Mouse (Mus musculus): ENCODE measurements around the gene Cir1.

The Cir1 gene

DNA sequence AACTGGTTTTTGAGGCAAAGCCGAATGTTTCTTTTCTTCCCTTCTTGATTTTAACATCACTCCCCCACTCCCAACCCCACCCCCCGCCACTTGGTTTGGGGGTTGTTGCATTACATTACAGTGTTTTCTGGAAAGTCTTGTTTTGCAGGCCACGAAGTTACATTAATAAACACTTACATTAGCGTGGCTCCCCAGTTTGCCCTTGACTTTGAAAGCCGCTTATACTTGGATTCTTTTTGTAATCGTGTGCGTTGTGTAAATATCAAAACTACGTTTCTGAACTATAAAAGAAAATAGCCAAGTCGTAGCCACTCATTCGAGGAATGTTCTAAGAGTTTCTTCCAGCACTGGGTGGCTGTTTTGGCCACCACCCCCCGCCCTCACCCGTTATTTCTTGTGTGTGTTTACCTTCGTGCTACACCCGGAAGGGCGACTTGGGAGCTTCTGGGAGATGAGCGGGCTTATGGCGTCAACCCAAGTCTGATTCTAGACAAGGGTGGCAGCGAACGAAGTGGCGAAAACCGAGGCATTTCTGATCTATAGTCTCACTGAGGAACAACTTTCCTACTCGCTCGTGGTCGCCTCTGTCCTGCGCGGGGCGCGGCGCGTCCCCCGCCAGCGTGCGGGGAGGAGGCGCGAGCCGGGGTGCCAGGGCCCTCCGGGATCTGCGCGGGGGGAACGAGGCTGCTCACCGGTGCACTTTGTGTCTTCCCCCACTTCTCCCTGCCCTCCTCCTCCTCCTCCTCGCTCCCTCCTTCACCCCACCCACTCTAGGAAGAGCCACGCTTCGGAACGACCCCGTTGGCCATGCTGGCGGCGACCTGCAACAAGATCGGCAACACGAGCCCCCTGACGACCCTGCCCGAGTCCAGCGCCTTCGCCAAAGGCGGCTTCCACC is 39.9 kb downstream of the Cir1 start:
- no peak for DNase-seq (ENCODE audit: low read depth, low spot score)

DNA sequence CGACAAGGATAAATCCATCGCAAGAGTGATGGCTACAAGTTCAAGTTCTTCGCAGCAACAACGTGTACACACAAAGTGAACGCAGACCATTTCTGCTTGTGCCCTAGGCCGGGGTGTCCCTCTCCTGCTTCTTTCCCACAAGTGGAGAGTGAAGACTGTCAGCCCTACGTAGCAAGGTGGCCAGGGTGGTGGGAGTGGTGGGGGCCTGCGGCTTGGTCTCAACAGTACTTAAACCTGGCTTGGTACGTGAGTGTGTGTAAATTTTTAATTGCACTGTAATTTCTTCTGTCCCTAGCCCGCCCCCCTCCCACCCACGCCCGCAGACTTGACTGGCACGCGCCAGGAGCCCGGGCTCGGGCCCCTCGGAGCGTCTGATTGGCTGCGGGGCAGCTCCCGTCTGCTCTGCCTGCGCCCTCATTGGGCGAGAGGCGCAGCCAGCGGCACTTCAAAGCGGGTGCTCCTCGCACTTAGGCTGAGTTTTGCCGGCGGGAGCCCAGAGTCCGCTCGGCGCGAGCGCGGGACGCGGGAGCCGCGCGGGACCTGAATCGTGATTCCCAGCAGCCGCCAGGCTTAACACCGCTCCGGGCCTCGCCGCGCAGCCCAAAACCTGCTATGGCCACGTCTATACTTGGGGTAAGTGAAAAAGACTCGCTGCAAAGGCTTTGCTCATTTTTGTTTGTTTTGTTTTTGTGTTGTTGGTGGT is 40.9 kb downstream of the Cir1 start, which contains the start of gene Sp9:
Gene Sp9, plus strand, starts transcription at position 467 of the 703 bp plus-strand sequence.
- DNase-seq (ENCODE audit: low read depth, low spot score), result no peak

DNA sequence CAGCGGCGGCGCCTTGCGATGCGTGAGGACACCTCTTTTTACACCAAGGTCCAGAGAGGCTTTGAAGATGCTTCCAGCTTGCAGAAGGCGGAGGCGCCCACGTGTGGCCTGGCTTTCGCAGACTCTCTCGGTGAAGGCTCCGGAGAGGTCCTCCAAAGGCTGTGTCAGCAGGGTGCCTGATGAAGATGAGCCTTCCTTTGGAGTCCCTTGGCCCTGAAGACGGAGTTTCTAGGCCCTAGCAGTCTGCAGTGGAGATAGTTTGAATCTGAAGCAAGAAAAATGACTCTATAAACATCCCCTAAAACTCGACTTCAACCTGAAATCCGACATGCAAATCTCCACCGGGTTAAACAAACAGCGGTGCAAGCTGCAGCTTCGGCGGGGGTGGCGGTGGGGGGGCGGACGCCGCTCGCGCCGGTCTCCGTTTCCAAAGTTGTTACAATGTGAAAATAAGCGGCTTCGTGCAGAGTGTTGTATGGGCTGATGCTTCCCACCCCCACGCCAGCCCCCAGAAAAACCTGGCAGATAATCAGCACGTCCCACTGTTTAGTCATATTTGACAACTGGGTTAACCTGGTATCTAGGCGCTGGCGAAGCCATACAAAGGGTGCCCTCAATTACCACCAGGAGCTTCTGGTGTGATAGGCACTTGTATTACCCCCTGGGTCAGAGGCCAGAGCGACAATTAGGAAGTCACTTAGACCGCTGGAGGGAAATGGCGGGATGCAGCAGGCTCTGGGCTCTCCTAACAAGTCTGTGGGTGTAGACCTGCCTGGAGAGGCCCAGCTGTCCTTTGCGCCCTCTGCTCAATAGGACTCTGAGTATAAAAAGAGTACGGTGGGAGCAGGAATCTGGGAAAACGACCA is 41.7 kb downstream of the Cir1 start:
- DNase-seq (ENCODE audit: low read depth, low spot score), result no peak

DNA sequence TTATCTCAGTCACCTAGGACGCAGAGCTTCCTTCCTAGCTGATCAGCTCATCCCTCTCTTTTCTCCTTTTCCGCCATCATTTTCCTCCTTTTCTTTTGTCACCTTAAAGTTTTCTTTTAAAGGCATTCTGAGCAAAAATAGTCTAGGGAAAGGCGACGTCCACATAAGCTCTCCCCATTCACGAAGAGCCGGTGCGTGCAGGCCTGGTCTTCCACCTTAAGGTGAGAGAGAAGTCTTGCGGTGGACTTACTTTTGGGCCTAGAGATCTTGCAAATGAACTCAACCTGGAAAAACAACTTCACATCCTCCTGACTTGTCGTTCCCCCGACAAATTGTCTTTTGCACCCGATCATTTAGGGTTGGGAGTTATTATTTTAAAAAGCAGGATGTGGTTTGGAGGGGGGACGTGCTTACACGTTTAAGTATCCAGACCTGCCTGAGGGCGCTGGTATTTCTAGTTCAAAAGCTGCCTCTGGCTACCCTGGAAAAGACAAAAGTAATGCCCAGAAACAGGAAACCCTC is 42.4 kb downstream of the Cir1 start:
- no peak for DNase-seq (ENCODE audit: low read depth, low spot score)

DNA sequence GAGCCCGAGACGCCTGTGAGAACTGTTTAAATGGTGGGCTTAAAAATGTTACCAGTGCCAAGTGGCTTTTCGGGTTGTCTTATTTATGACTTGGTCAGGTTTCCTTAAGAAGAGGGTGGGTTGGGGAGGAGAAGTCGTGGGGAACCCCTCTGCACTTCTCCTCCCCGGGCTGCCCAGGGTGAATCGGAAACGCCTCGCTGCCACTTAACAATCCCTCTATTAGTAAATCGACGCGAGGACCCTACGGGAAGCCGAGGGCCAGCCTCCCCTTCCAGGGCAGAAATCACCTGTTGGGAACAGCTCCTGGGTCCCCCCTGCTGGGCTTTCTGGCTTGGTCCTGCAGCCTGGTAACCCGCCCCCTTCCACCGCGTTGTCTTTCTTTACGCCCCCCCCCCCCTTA is 42.8 kb downstream of the Cir1 start:
- DNase-seq (ENCODE audit: low read depth, low spot score), result no peak

DNA sequence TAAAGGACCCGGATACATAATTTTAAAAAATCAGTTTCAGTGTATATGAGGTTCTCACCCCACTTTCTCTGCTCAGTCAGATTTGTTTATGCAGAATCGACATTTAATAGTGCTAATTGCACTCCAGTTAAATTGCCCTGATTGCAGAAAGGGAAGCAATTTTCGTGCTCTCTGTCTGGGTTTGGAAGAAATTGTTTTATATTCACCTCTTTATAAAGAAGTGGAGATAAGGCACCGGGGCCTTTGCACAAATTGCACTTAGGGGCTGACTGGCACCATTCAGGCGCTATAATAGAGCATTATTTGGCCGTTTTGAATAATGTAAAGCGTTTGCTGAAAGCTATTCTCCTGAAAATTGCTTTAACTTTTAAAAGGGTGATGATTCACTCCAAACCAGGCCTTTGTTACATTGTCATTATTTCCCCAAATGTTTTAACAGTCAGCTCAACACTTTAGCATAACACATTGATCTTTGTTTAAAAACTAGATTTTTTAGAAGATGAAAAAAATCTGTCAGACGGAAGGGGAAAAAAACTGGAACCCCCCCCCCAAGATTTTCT is 43.6 kb downstream of the Cir1 start:
- no peak for DNase-seq (ENCODE audit: low read depth, low spot score)

DNA sequence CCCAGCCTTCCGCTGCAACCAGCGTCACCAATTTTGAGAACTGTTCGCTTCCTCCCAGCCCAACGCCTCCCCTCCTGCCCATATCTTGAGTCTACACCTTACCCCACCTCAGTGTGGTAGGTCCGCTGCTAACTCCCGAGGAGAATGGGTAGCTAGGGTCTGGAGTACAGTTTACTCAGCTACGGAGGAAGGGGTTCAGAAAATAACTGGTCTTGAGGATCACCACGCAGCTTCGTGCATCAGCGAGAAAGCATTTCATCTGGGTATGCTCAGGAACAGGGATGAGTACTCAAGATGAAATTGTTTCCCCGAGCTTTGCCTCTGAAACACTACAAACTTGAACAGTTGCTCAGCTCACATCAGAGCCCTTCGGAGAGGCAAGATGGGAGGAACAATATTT is 44.2 kb downstream of the Cir1 start:
- DNase-seq (ENCODE audit: low read depth, low spot score), result no peak

DNA sequence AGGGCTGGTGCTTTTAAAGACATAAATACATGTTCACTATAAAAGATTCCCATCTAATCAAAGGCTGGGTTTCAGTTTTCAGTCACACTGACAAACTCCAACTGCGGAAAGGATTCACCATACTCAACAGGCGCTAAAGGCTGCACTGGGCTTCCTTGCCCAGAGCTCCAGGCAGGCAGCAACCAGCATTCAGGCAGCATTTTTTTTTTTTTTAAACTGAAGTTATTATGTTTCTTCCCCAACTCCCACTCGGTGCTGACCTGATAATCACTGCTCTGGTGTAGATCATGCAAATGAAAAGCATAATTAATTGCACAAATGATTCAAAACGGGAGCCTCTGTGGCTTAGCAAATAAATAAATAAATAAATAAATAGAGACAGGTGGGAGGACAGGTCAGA is 44.7 kb downstream of the Cir1 start:
- DNase-seq (ENCODE audit: low read depth, low spot score), result no peak

DNA sequence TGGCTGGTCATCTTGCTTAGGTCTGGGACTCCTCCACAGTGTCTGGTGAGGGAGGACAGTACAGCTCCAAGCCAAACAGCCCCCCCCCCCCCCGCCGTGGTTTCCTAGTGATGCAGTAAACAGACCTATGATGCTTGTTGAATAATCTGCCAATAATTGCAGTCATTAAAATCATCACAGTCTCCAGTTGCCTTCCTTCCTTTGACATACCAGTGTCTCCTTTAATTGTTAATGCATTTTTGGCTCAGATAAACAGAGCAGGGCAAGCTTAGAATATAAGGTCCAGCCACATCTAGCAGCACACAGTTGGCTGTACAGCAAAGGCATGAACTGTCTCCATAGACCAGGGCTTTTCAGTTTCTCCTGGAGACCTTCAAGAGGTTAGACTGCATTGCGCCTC is 45.3 kb downstream of the Cir1 start:
- no peak for DNase-seq (ENCODE audit: low read depth, low spot score)

DNA sequence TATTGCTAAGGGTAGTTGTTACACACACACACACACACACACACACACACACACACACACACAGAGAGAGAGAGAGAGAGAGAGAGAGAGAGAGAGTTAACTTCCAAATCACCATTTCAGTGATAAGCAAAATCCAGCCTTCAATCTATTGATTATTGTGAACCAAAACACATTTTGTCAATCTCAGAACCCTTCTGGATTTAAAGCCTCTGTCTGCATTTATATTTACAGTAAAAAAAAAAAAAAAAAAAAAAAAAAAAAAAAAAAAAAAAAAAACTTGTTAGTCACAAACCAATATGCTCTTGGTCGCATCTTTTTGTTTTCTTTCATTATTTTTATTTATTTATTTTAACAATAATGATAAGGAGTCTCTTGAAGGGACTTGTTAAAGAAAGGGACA is 45.9 kb downstream of the Cir1 start:
- no peak for DNase-seq (ENCODE audit: low read depth, low spot score)

DNA sequence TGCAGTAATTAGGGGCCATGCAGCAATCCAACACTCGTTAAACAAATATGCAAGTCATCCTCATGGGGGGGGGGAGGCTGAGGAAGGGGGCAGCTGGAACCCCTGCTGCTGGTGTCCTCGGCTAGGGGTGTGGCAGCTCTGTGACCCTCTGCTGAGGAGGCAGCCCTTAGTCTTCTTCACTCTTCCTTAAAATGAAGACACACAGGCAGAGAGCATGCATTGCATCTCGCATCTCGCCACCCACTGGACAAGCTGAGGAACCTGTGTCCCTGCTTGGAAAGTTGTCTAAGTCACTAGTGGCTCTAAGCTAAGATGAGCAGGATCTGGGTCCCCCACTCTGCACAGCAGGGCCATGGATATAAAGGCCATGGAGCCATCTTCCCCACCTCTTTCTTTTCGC is 46.5 kb downstream of the Cir1 start:
- no peak for DNase-seq (ENCODE audit: low read depth, low spot score)

DNA sequence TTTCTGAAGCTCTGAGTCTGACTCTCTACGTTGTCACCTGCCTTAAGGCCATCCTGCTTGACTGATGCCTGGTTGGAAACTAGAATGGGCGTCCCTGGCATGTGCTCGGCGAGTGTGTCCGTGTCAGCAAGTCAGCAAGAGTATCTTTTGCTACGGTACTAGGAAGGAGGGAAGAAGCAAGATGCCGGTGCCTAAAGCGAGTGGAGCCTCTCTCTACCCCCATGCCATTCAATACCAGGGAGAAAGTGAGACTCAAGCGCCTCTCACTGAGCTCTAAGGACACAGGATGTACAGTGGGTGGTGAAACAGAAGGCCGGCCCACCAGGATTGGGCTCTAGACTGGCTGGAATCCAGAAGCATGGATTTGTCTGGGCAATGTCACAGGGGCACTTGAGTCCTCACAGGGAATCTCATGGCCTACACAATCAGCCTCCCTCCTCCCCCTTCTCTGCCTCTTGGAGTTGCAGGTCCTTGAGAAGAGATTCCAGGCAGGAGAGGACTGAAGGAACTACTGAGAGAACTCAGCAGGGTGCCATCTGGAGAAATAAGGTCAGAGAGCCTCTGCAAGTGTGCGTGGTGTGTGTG is 47.8 kb downstream of the Cir1 start:
- DNase-seq (ENCODE audit: low read depth, low spot score), result no peak

DNA sequence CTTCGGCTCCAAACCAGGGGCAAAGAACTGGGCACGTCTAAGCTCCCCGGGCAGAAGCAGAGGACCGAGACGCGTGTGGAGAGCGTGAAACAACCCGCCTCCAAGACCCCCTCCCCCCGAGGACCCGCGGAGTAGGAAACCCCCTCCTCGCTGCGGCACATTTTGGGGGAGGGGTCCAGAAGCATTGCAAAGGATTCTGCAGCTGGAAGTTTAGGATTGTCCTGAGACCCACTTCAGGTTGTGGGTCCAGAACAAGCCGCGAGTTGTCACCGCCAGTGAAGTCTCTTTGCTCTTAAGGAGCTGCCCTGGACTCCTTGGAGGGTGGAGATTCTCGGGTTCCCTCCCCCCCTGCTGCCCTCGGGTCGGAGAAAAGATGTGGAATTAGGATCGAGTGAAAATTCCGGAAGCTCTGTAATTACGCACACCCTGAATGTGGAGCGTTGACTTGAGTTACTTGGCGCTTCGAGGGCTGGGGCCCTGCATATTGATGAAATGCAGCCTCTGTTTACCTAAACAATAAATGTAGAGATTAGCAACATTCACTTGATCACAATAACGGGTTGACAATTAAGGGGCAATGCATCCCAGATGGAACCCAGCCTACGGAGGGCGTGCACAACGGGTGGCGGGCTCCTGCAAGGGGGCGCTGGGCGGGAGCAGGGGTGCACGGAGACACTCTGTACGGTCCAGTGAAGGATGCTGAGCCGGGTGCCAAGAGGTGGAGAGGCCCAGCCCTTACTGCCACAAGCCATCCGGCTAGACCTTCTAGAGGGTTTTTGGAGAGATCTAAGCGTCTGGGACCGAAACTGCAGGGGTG is 48.5 kb downstream of the Cir1 start:
- DNase-seq (ENCODE audit: low read depth, low spot score), result no peak

DNA sequence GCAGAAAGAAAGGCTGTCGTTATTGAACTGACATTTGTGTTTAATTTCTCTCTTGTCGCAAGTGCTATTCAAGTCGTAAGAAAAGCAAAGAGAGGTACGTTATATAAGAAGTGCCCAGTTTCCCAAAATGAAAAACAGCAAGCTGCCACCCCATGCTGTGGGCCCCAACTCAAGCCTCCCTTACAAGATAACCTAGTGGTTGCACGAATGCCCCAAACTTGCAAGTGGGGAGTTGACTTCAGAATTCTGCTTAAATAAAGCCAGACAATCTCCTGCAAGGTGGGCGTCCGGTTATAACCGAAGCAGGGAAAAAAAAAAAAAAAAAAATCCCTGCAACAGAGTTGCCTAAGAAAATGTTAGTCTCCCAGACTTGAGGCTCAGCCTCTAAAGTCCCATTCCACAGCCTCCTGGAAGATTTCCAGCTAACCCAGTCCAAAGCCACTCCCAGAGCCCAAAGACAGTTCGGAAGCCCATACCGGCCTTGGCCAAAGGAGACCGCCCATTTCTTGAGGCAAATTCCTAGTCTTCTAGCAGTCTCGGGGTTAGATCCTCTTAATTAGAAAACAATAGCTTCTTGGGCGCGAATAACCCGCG is 49.2 kb downstream of the Cir1 start:
- DNase-seq (ENCODE audit: low read depth, low spot score), result no peak

DNA sequence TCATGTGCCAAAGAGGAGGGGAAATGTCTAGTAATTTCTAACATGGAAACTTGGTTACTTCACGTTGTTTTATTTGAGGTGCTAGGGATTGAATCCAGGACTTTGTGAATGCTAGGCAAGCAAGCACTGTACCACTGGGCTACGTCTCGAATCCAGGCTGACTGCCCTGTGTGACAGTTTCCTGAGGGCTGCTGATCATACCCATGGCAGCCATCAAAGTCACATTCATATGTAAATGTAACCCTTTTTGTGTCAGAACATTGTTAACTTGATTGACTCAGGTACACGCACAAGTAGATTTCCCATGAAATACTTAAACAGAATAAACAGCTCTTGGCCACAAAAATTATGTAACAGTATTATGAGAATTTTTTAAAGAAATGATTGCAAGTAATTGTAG is 63.8 kb downstream of the Cir1 start:
- DNase-seq (ENCODE audit: low read depth, low spot score), result no peak

DNA sequence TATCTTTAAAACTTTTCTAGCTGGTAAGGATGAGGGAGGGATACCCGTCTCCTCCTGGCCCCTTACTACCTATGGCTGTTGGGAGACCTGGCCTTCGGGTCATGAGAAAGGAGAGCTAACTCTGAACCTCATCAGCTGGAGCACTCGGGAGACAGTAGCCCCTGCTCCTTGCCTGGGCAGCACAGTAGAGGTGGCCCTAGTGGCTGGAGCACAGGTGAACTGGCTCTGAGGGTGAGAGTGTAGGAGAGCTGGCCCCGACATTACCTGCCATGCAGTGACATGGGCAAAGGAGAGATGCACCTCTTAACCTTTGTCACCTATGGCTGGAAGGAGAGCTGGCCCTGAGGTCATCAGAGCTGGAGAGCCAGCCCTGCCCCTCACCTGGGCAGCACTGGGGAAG is 71.2 kb downstream of the Cir1 start:
- no peak for DNase-seq (ENCODE audit: low read depth, low spot score)
